Mouse (Mus musculus): ENCODE measurements at regions not wholly inside any gene's neighbourhood (a gene's known extent, or its start where the extent isn't known, plus 50 kb on each side); places are given as distances from the start of the nearest gene placed in this dataset.

- Histone ChIP-seq H3K27ac (ENCODE audit: low read length) (no peak overlapping the region), H3K4me2 (ENCODE audit: low read depth, low read length) (no peak overlapping the region), H3K9ac (ENCODE audit: low read depth, low read length) (no peak overlapping the region), H3K4me1 (ENCODE audit: control insufficient read depth, low read depth, low read length) (no peaks in the 10 kb centered on the region), H3K36me3 (ENCODE audit: control insufficient read depth, insufficient read depth) (no peaks in the 10 kb centered on the region), H3K27me3 (ENCODE audit: control insufficient read depth, insufficient read depth, low read depth, low read length) (no peaks in the 10 kb centered on the region), H3K4me3 (ENCODE audit: low read depth, low read length) (no peak overlapping the region), H3K9me3 (replicated peaks; ENCODE audit: control insufficient read depth, low read length) (no peaks in the 10 kb centered on the region)
- no peak for ATAC-seq (ENCODE audit: low read depth)
- 79% methylated on average over 15 of the region's 15 CpGs for WGBS (ENCODE audit: insufficient replicate concordance)
Observed at GRCm38 (mm10) chr13:53648353-53648752, 175.5 kb upstream of the Msx2 start.

- no peak overlapping the region for H3K4me3 ChIP-seq (ENCODE audit: low read depth, low read length)
- no peaks in the 10 kb centered on the region for H3K9me3 ChIP-seq (replicated peaks; ENCODE audit: control insufficient read depth, low read length)
- H3K36me3 ChIP-seq (ENCODE audit: control insufficient read depth, insufficient read depth): no peaks in the 10 kb centered on the region
- no peaks in the 10 kb centered on the region for H3K4me1 ChIP-seq (ENCODE audit: control insufficient read depth, low read depth, low read length)
- ATAC-seq (ENCODE audit: low read depth): no peak
- H3K27ac ChIP-seq (ENCODE audit: low read length): no peak overlapping the region
- no peak overlapping the region for H3K9ac ChIP-seq (ENCODE audit: low read depth, low read length)
- H3K27me3 ChIP-seq (ENCODE audit: control insufficient read depth, insufficient read depth, low read depth, low read length): no peaks in the 10 kb centered on the region
- no peak overlapping the region for H3K4me2 ChIP-seq (ENCODE audit: low read depth, low read length)
- 64% methylated on average over 5 of the region's 5 CpGs for WGBS (ENCODE audit: insufficient replicate concordance)
Observed at GRCm38 (mm10) chr13:53642557-53642956, 169.7 kb upstream of the Msx2 start.

- Histone ChIP-seq H3K27me3 (ENCODE audit: control insufficient read depth, insufficient read depth, low read depth, low read length) (no peaks in the 10 kb centered on the region), H3K4me3 (ENCODE audit: low read depth, low read length) (no peak overlapping the region), H3K36me3 (ENCODE audit: control insufficient read depth, insufficient read depth) (no peaks in the 10 kb centered on the region), H3K4me2 (ENCODE audit: low read depth, low read length) (no peak overlapping the region), H3K4me1 (ENCODE audit: control insufficient read depth, low read depth, low read length) (no peaks in the 10 kb centered on the region), H3K27ac (ENCODE audit: low read length) (no peak overlapping the region), H3K9ac (ENCODE audit: low read depth, low read length) (no peak overlapping the region), H3K9me3 (replicated peaks; ENCODE audit: control insufficient read depth, low read length) (no peaks in the 10 kb centered on the region)
- ATAC-seq (ENCODE audit: low read depth): no peak
- 76% methylated on average over 5 of the region's 5 CpGs for WGBS (ENCODE audit: insufficient replicate concordance)
Observed at GRCm38 (mm10) chr13:53639584-53639983, 166.7 kb upstream of the Msx2 start.

GRCm38 (mm10) chr13:53639115-53639514 lies 166.2 kb upstream of the Msx2 start:
- no peak overlapping the region for H3K9ac ChIP-seq (ENCODE audit: low read depth, low read length)
- 60% methylated on average over 10 of the region's 10 CpGs for WGBS (ENCODE audit: insufficient replicate concordance)
- no peaks in the 10 kb centered on the region for H3K36me3 ChIP-seq (ENCODE audit: control insufficient read depth, insufficient read depth)
- H3K4me2 ChIP-seq (ENCODE audit: low read depth, low read length): no peak overlapping the region
- no peaks in the 10 kb centered on the region for H3K27me3 ChIP-seq (ENCODE audit: control insufficient read depth, insufficient read depth, low read depth, low read length)
- no peaks in the 10 kb centered on the region for H3K9me3 ChIP-seq (replicated peaks; ENCODE audit: control insufficient read depth, low read length)
- H3K4me1 ChIP-seq (ENCODE audit: control insufficient read depth, low read depth, low read length): no peaks in the 10 kb centered on the region
- H3K27ac ChIP-seq (ENCODE audit: low read length): no peak overlapping the region
- no peak for ATAC-seq (ENCODE audit: low read depth)
- H3K4me3 ChIP-seq (ENCODE audit: low read depth, low read length): no peak overlapping the region

GRCm38 (mm10) chr13:53636011-53636410 lies 163.1 kb upstream of the Msx2 start:
- Histone ChIP-seq H3K4me2 (ENCODE audit: low read depth, low read length) (no peak overlapping the region), H3K9me3 (replicated peaks; ENCODE audit: control insufficient read depth, low read length) (no peaks in the 10 kb centered on the region), H3K36me3 (ENCODE audit: control insufficient read depth, insufficient read depth) (no peaks in the 10 kb centered on the region), H3K27ac (ENCODE audit: low read length) (no peak overlapping the region), H3K27me3 (ENCODE audit: control insufficient read depth, insufficient read depth, low read depth, low read length) (no peaks in the 10 kb centered on the region), H3K9ac (ENCODE audit: low read depth, low read length) (no peak overlapping the region), H3K4me3 (ENCODE audit: low read depth, low read length) (no peak overlapping the region), H3K4me1 (ENCODE audit: control insufficient read depth, low read depth, low read length) (no peaks in the 10 kb centered on the region)
- ATAC-seq (ENCODE audit: low read depth): no peak
- WGBS (ENCODE audit: insufficient replicate concordance): 38% methylated on average over 5 of the region's 5 CpGs

GRCm38 (mm10) chr13:53634637-53635203 lies 161.8 kb upstream of the Msx2 start:
- no peak for ATAC-seq (ENCODE audit: low read depth)
- H3K9me3 ChIP-seq (replicated peaks; ENCODE audit: control insufficient read depth, low read length): no peaks in the 10 kb centered on the region
- no peaks in the 10 kb centered on the region for H3K4me1 ChIP-seq (ENCODE audit: control insufficient read depth, low read depth, low read length)
- no peak overlapping the region for H3K9ac ChIP-seq (ENCODE audit: low read depth, low read length)
- H3K4me3 ChIP-seq (ENCODE audit: low read depth, low read length): no peak overlapping the region
- no peaks in the 10 kb centered on the region for H3K36me3 ChIP-seq (ENCODE audit: control insufficient read depth, insufficient read depth)
- H3K27me3 ChIP-seq (ENCODE audit: control insufficient read depth, insufficient read depth, low read depth, low read length): no peaks in the 10 kb centered on the region
- no peak overlapping the region for H3K27ac ChIP-seq (ENCODE audit: low read length)
- 64% methylated on average over 9 of the region's 9 CpGs for WGBS (ENCODE audit: insufficient replicate concordance)
- no peak overlapping the region for H3K4me2 ChIP-seq (ENCODE audit: low read depth, low read length)

GRCm38 (mm10) chr13:53598050-53598449 lies 125.2 kb upstream of the Msx2 start:
- H3K27me3 ChIP-seq (ENCODE audit: control insufficient read depth, insufficient read depth, low read depth, low read length): no peaks in the 10 kb centered on the region
- H3K9me3 ChIP-seq (replicated peaks; ENCODE audit: control insufficient read depth, low read length): no peaks in the 10 kb centered on the region
- WGBS (ENCODE audit: insufficient replicate concordance): 70% methylated on average over 10 of the region's 10 CpGs
- no peak overlapping the region for H3K27ac ChIP-seq (ENCODE audit: low read length)
- no peaks in the 10 kb centered on the region for H3K4me1 ChIP-seq (ENCODE audit: control insufficient read depth, low read depth, low read length)
- H3K4me2 ChIP-seq (ENCODE audit: low read depth, low read length): no peak overlapping the region
- no peak for ATAC-seq (ENCODE audit: low read depth)
- no peak overlapping the region for H3K4me3 ChIP-seq (ENCODE audit: low read depth, low read length)
- H3K36me3 ChIP-seq (ENCODE audit: control insufficient read depth, insufficient read depth): no peaks in the 10 kb centered on the region
- H3K9ac ChIP-seq (ENCODE audit: low read depth, low read length): no peak overlapping the region

GRCm38 (mm10) chr13:53596871-53597800 lies 124.3 kb upstream of the Msx2 start:
- Histone ChIP-seq H3K4me1 (ENCODE audit: control insufficient read depth, low read depth, low read length) (no peaks in the 10 kb centered on the region), H3K4me2 (ENCODE audit: low read depth, low read length) (no peak overlapping the region), H3K36me3 (ENCODE audit: control insufficient read depth, insufficient read depth) (no peaks in the 10 kb centered on the region), H3K9ac (ENCODE audit: low read depth, low read length) (no peak overlapping the region), H3K9me3 (replicated peaks; ENCODE audit: control insufficient read depth, low read length) (no peaks in the 10 kb centered on the region), H3K27ac (ENCODE audit: low read length) (no peak overlapping the region), H3K4me3 (ENCODE audit: low read depth, low read length) (no peak overlapping the region), H3K27me3 (ENCODE audit: control insufficient read depth, insufficient read depth, low read depth, low read length) (no peaks in the 10 kb centered on the region)
- ATAC-seq (ENCODE audit: low read depth): no peak
- WGBS (ENCODE audit: insufficient replicate concordance): 63% methylated on average over 19 of the region's 19 CpGs

- H3K4me1 ChIP-seq (ENCODE audit: control insufficient read depth, low read depth, low read length): no peaks in the 10 kb centered on the region
- WGBS (ENCODE audit: insufficient replicate concordance): 8% methylated on average over 5 of the region's 5 CpGs
- ATAC-seq (ENCODE audit: low read depth): no peak
Observed at GRCm38 (mm10) chr13:53592755-53593154, 119.9 kb upstream of the Msx2 start.

More at GRCm38 (mm10) chr13:53592755-53593154, 119.9 kb upstream of the Msx2 start:
- no peaks in the 10 kb centered on the region for H3K9me3 ChIP-seq (replicated peaks; ENCODE audit: control insufficient read depth, low read length)
- H3K36me3 ChIP-seq (ENCODE audit: control insufficient read depth, insufficient read depth): no peaks in the 10 kb centered on the region
- H3K9ac ChIP-seq (ENCODE audit: low read depth, low read length): no peak overlapping the region
- H3K27me3 ChIP-seq (ENCODE audit: control insufficient read depth, insufficient read depth, low read depth, low read length): no peaks in the 10 kb centered on the region
- H3K4me2 ChIP-seq (ENCODE audit: low read depth, low read length): no peak overlapping the region
- H3K4me3 ChIP-seq (ENCODE audit: low read depth, low read length): no peak overlapping the region
- no peak overlapping the region for H3K27ac ChIP-seq (ENCODE audit: low read length)

Measured in liver, embryonic 16.5 days (tissue).